Mouse (Mus musculus) forebrain, postnatal 0 days (tissue): Measurements from ENCODE around the gene Ets2. TPM values are rescaled to one million over a fixed set of nuclear protein-coding genes. Genes with fewer than 3 reads are reported as not detected.

Source experiments
- ATAC-seq: fragments of 200-750 bp; cut with Nextera tagmentation; 2 replicates; pipeline ENCODE4 v1.8.0; 2017; ENCODE audit warnings: mild to moderate bottlenecking, moderate library complexity
- DNase-seq: peaks from one replicate; pipeline ENCODE4 v3.0.0-alpha.2; 2015
- H3K27ac ChIP-seq: fragments of 300-500 bp; sonication (generic); 2 replicates; pipeline ENCODE4 v1.5.1; 2014; ENCODE audit warnings: low read depth, mild to moderate bottlenecking, antibody characterized with exemption, low read length, moderate library complexity, mixed read lengths
- H3K27me3 ChIP-seq: fragments of 300-500 bp; sonication (generic); 2 replicates; pipeline ENCODE4 v1.6.1; 2014; ENCODE audit warnings: mild to moderate bottlenecking, low read length, mixed read lengths; ENCODE audit not compliant: insufficient read depth
- H3K36me3 ChIP-seq: fragments of 300-500 bp; sonication (generic); 2 replicates; pipeline ENCODE4 v1.6.1; 2014; ENCODE audit warnings: mild to moderate bottlenecking, moderate library complexity; ENCODE audit not compliant: insufficient read depth
- H3K4me1 ChIP-seq: fragments of 300-500 bp; sonication (generic); 2 replicates; pipeline ENCODE4 v1.6.1; 2014; ENCODE audit warnings: antibody characterized with exemption; ENCODE audit not compliant: insufficient read depth
- H3K4me2 ChIP-seq: fragments of 300-500 bp; sonication (generic); 2 replicates; pipeline ENCODE4 v1.6.1; 2014; ENCODE audit warnings: low read depth, mild to moderate bottlenecking, moderate library complexity
- H3K4me3 ChIP-seq: fragments of 300-500 bp; sonication (generic); 2 replicates; pipeline ENCODE4 v1.5.1; 2014; ENCODE audit warnings: low read depth, low read length, mixed read lengths
- H3K9ac ChIP-seq: fragments of 300-500 bp; sonication (generic); 2 replicates; pipeline ENCODE4 v1.6.1; 2014; ENCODE audit warnings: mild to moderate bottlenecking
- H3K9me3 ChIP-seq: fragments of 300-500 bp; sonication (generic); 2 replicates; pipeline ENCODE4 v1.6.1; 2016; ENCODE audit warnings: low read length
- CTCF ChIP-seq: sonication (generic); IDR thresholded peaks from 2 replicates; pipeline ENCODE4 v1.5.1; 2016; ENCODE audit warnings: antibody characterized with exemption, control low read depth, low read depth
- WGBS: fragments of 180-500 bp; shearing (Covaris S2); extraction: QIAGEN DNeasy Blood & Tissue Kit; methylation state at CpG from one replicate; pipeline ENCODE4 v1.1.7; 2014; 5-methylcytosine and 5-hydroxymethylcytosine counted together
- polyA plus RNA-seq: library from polyadenylated mRNA; unstranded; fragments of >200 nt; fragmentation: Nextera tagmentation; extraction: Ambion mirVana; gene quantifications from 2 replicates; pipeline ENCODE4 v1.2.1, GENCODE M21; 2015
- total RNA-seq: library from RNA; depleted of rRNA; stranded (reverse); fragments of >200 nt; gene quantifications from 2 replicates; pipeline ENCODE4 v1.2.3, GENCODE M21; 2014

Gene Ets2
- total and polyA plus RNA-seq, 2 experiments from 2014 or later = 18.2 to 27.4 TPM

- H3K4me2 ChIP-seq = no peak overlapping the region
- DNase-seq (no peak), ATAC-seq (no peak)
- H3K27me3 ChIP-seq = no peaks in the 10 kb centered on the region
- no peaks in the 10 kb centered on the region for H3K9me3 ChIP-seq
- H3K36me3 ChIP-seq = no peaks in the 10 kb centered on the region
- no peak overlapping the region for H3K9ac ChIP-seq
- no peak overlapping the region for H3K27ac ChIP-seq
- WGBS = 65% methylated on average over 6 of the region's 6 CpGs
- H3K4me1 ChIP-seq = no peaks in the 10 kb centered on the region
- TF ChIP-seq CTCF = no peak
- H3K4me3 ChIP-seq = no peak overlapping the region
Observed at GRCm38 (mm10) chr16:95729775-95730174, 27.9 kb downstream of the Ets2 start.

GRCm38 (mm10) chr16:95734785-95735184, 32.9 kb downstream of the Ets2 start:
- Histone ChIP-seq H3K9me3 (no peaks in the 10 kb centered on the region), H3K4me1 (no peaks in the 10 kb centered on the region), H3K4me2 (no peak overlapping the region), H3K4me3 (no peak overlapping the region), H3K27ac (no peak overlapping the region), H3K9ac (no peak overlapping the region), H3K27me3 (no peaks in the 10 kb centered on the region), H3K36me3 (no peaks in the 10 kb centered on the region)
- 48% methylated on average over 2 of the region's 2 CpGs for WGBS
- TF ChIP-seq CTCF = no peak
- ATAC-seq (no peak), DNase-seq (no peak)

- Histone ChIP-seq H3K36me3 (no peaks in the 10 kb centered on the region), H3K4me1 (no peaks in the 10 kb centered on the region), H3K9ac (no peak overlapping the region), H3K27me3 (no peaks in the 10 kb centered on the region), H3K4me2 (no peak overlapping the region), H3K9me3 (no peaks in the 10 kb centered on the region), H3K27ac (no peak overlapping the region), H3K4me3 (no peak overlapping the region)
- no peak for DNase-seq
- TF ChIP-seq CTCF = no peak
- no peak for ATAC-seq
Observed at GRCm38 (mm10) chr16:95736059-95736458, 34.2 kb downstream of the Ets2 start.

GRCm38 (mm10) chr16:95736470-95736869, 34.6 kb downstream of the Ets2 start:
- WGBS = 83% methylated on average over 6 of the region's 6 CpGs
- no peak for ATAC-seq

GRCm38 (mm10) chr16:95739522-95739921, 37.6 kb downstream of the Ets2 start:
- no peak overlapping the region for H3K27ac ChIP-seq
- no peaks in the 10 kb centered on the region for H3K27me3 ChIP-seq
- H3K9ac ChIP-seq = no peak overlapping the region
- no peak overlapping the region for H3K4me3 ChIP-seq
- no peak for TF ChIP-seq CTCF
- ATAC-seq (peak; percentile 75), DNase-seq (peak; percentile 50)
- no peaks in the 10 kb centered on the region for H3K4me1 ChIP-seq
- no peaks in the 10 kb centered on the region for H3K36me3 ChIP-seq
- no peak overlapping the region for H3K4me2 ChIP-seq
- H3K9me3 ChIP-seq = no peaks in the 10 kb centered on the region
- 35% methylated on average over 6 of the region's 6 CpGs for WGBS

More at GRCm38 (mm10) chr16:95736470-95736869, 34.6 kb downstream of the Ets2 start:
- no peaks in the 10 kb centered on the region for H3K36me3 ChIP-seq
- no peak overlapping the region for H3K9ac ChIP-seq
- TF ChIP-seq CTCF = no peak
- no peak overlapping the region for H3K4me3 ChIP-seq
- DNase-seq = no peak
- H3K9me3 ChIP-seq = no peaks in the 10 kb centered on the region
- H3K4me1 ChIP-seq = no peaks in the 10 kb centered on the region
- no peak overlapping the region for H3K27ac ChIP-seq
- H3K27me3 ChIP-seq = no peaks in the 10 kb centered on the region
- H3K4me2 ChIP-seq = no peak overlapping the region

GRCm38 (mm10) chr16:95741358-95741757, 39.5 kb downstream of the Ets2 start:
- no peak for DNase-seq
- Histone ChIP-seq H3K27ac (no peak overlapping the region), H3K4me1 (no peaks in the 10 kb centered on the region), H3K9ac (no peak overlapping the region), H3K36me3 (no peaks in the 10 kb centered on the region), H3K4me2 (no peak overlapping the region), H3K9me3 (no peaks in the 10 kb centered on the region), H3K4me3 (no peak overlapping the region), H3K27me3 (no peaks in the 10 kb centered on the region)
- WGBS = 53% methylated on average over 11 of the region's 11 CpGs
- ATAC-seq = no peak
- TF ChIP-seq CTCF = no peak

- ATAC-seq = no peak
- H3K9me3 ChIP-seq = no peaks in the 10 kb centered on the region
- no peak for DNase-seq
- 92% methylated on average over 10 of the region's 10 CpGs for WGBS
- no peak for TF ChIP-seq CTCF
- no peak overlapping the region for H3K4me2 ChIP-seq
- H3K4me3 ChIP-seq = no peak overlapping the region
- no peak overlapping the region for H3K27ac ChIP-seq
- no peak overlapping the region for H3K9ac ChIP-seq
- H3K36me3 ChIP-seq = no peaks in the 10 kb centered on the region
- H3K4me1 ChIP-seq = no peaks in the 10 kb centered on the region
- H3K27me3 ChIP-seq = no peaks in the 10 kb centered on the region
Observed at GRCm38 (mm10) chr16:95741915-95742739, 40.3 kb downstream of the Ets2 start.
